Mouse (Mus musculus) erythroblast, embryonic 14.5 days (primary cell): ENCODE measurements around the gene Htr3b.

Experiments
- GATA1 ChIP-seq: IDR thresholded peaks from 2 replicates; pipeline ENCODE4 v1.6.1; 2012; ENCODE audit warnings: low read length, inconsistent platforms, mixed read lengths
- TAL1 ChIP-seq: IDR thresholded peaks from 3 replicates; pipeline ENCODE4 v1.6.1; 2012; ENCODE audit warnings: low read length, inconsistent platforms, mixed read lengths

DNA sequence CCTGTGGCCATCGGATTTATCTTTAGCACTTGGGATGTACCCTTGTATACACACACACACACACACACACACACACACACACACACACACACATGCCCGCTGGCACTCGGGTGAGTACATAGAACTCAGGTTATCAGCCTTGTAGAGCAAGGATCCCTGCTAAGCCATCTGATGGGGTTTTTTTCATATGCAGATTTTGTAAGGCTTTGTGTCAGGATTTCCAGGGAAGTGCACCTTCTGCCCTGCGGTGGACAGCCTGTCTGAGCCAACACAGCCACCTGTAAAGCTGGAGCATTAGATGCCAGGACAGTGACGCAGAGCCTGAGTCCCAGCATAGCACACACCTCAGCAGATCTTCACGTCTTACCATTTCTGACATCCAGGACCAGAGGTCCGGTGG lies 75.7 kb downstream of the Htr3b start:
- TF ChIP-seq GATA1 (no peak), TAL1 (no peak)
